Mouse (Mus musculus): ENCODE results near the gene Gm4340. TPM values are rescaled to one million over a fixed set of nuclear protein-coding genes. Genes with fewer than 3 reads are reported as not detected.
"Not testable (repeated sequence)": the region's sequence is repeated elsewhere in the genome, so short reads cannot be mapped to it uniquely, and the experiment has no call there.

Gene Gm4340
- not detected in 2 replicates for polyA plus RNA-seq (2012)

GRCm38 (mm10) chr10:104193742-104194141 is at the start of gene Gm4340:
TSS of gene Gm4340 (plus strand) at chr10:104194042.
- TF ChIP-seq GATA1 (IDR thresholded peaks at IDR 0.05; ENCODE audit: low read length), result not testable (repeated sequence)

GRCm38 (mm10) chr10:104151197-104151596 is 42.6 kb upstream of the Gm4340 start, which contains the start of gene Gm6763:
TSS of gene Gm6763 (plus strand) at chr10:104151497.
- TF ChIP-seq GATA1 (IDR thresholded peaks at IDR 0.05; ENCODE audit: low read length), result not testable (repeated sequence)

DNA sequence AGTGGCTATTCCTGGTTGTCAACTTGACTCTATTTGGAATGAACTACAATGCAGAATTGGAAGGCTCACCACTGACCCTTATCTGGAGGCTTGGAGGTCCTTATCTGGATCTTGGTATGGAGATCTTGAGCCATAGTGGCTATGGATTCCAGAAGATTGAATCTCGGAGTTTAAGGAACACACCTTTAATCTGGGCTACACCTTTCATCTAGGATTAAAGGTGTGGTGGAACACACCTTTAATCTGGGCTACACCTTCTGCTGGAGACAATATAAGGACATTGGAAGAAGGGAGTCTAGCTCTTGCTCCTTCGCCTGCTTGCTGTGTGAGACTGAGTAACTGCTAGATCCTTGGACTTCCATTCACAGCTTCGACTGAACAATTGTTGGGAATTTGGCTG is 34.1 kb upstream of the Gm4340 start, which contains the start of gene Gm8764:
Gene Gm8764 (plus strand): TSS at position 301 of the 400 bp plus-strand sequence.
- TF ChIP-seq GATA1 (IDR thresholded peaks at IDR 0.05; ENCODE audit: low read length), result not testable (repeated sequence)

- TF ChIP-seq GATA1 (IDR thresholded peaks at IDR 0.05; ENCODE audit: low read length), result not testable (repeated sequence)
Observed at GRCm38 (mm10) chr10:104168215-104168614, 25.6 kb upstream of the Gm4340 start, which contains the start of gene Gm21304. TSS of gene Gm21304 (plus strand) at chr10:104168515.

GRCm38 (mm10) chr10:104176724-104177123 is 17.1 kb upstream of the Gm4340 start, which contains the start of gene Gm21312:
TSS of gene Gm21312 (plus strand) at chr10:104177024.
- not testable (repeated sequence) for TF ChIP-seq GATA1 (IDR thresholded peaks at IDR 0.05; ENCODE audit: low read length)

- TF ChIP-seq GATA1 (IDR thresholded peaks at IDR 0.05; ENCODE audit: low read length), result not testable (repeated sequence)
Observed at GRCm38 (mm10) chr10:104185233-104185632, 8.6 kb upstream of the Gm4340 start, which contains the start of gene Gm20765. TSS of gene Gm20765 (plus strand) at chr10:104185533.

GRCm38 (mm10) chr10:104209655-104210054 is 15.8 kb downstream of the Gm4340 start:
- TF ChIP-seq GATA1 (IDR thresholded peaks at IDR 0.05; ENCODE audit: low read length), result no peak

DNA sequence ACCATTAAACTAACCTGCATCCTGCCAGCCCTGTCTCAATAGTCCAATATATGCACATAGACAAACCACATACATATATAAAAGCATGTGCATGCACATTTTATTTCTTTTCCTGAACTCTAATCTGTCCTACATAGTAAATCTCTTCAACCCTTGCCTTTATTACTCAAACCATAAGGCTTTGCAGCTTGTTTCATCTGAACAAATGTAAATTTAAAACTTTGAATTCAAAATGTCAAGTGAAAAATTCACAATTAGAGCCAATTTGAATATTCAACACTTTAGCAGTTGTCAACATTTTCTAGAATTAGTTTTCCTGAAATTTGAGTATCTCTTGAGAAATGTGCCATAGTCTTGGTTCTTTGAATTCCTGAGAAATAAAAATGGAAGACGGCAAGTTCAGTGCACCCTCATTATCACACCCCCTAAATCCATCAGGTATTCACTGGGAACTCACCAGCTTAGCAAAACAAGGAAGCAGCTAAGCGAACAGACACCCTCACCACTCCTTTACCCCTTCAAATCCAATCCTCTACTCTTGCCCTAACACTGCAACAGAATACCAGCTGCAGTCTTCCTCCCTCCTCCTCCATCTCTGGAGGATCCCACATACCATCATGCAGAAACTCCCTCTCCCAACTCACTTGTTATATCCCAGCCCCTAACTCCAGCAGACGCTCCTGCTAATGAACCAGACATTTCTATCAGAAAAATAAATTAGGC is 16.6 kb downstream of the Gm4340 start:
- no peak for TF ChIP-seq GATA1 (IDR thresholded peaks at IDR 0.05; ENCODE audit: low read length)

DNA sequence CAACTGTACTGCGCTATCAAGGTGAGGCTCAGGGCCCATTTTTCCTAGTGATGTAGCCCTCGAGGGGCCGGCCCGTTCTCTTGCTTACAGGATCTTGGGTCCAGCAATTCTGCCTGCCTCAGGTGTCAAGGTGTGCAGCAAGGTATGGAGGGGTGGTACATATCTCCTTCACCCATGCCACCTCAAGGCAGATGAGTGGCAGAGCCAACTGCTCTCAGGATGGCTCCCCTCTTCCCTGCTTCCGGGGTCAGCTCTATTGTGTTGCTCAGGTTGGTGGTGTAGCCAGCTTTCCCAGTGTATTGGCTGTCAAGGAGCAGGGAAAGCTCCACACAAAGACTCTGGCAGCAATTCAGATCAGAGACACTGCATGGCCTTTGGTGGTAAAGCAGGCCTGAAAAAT is 20.7 kb downstream of the Gm4340 start:
- no peak for TF ChIP-seq GATA1 (IDR thresholded peaks at IDR 0.05; ENCODE audit: low read length)

GRCm38 (mm10) chr10:104220303-104221021 is 26.6 kb downstream of the Gm4340 start:
- no peak for TF ChIP-seq GATA1 (IDR thresholded peaks at IDR 0.05; ENCODE audit: low read length)

Other genes with a start within 250 kb of the Gm4340 start
- gene Gm21293, start 51.1 kb upstream of the Gm4340 start, polyA plus RNA-seq (2012), result not detected in 2 replicates
- gene Gm6763, start 42.5 kb upstream of the Gm4340 start, polyA plus RNA-seq (2012), result not detected in 2 replicates
- gene Gm8764, start 34.0 kb upstream of the Gm4340 start, polyA plus RNA-seq (2012), result not detected in 2 replicates
- not detected in 2 replicates for gene Gm21304, start 25.5 kb upstream of the Gm4340 start, polyA plus RNA-seq (2012)
- gene Gm21312, start 17.0 kb upstream of the Gm4340 start, polyA plus RNA-seq (2012), result not detected in 2 replicates
- gene Gm20765, start 8.5 kb upstream of the Gm4340 start, polyA plus RNA-seq (2012), result not detected in 2 replicates